Mouse (Mus musculus) lung, postnatal 25 days (tissue): ENCODE data around the gene Sgca.

Experiments
- DNase-seq: peaks from one replicate; pipeline ENCODE4 v3.0.0; 2022; ENCODE audit warnings: low spot score

Gene Sgca

GRCm38 (mm10) chr11:94913302-94914090 lies 62.6 kb downstream of the Sgca start:
- DNase-seq, result peak; percentile 8
